24 mouse cellular contexts compared by ENCODE assay signal in genomic region chrX:152019294-152019693, GRCm38 (mm10). TPM values are rescaled to one million over a fixed set of nuclear protein-coding genes. Genes with fewer than 3 reads are reported as not detected.
DNase-seq lines count a peak whose midpoint lies in the region; ATAC-seq and TF ChIP-seq lines count a peak whose summit lies in the region.
"Had no signal": no experiment of that assay in that cellular context is flagged by ENCODE, and none has a peak within 500 bp of the region (broad histone marks: within the 10 kb centered on the region; RNA-seq: fewer than 3 reads in every experiment).

No protein-coding gene starts in this region.

- peak; percentile 42 for DNase-seq in CD4-positive helper T cell, adult 2 months (ENCODE audit: low read depth, low spot score)
- DNase-seq in MEL-GATA-1-ER (ENCODE audit: extremely low read depth, low read depth) (peak; percentile 27), liver (peak; percentile 48)
- peak; percentile 15 for DNase-seq in liver, postnatal 0 days
- no peak for DNase-seq in layer of hippocampus, adult 2 months (ENCODE audit: low spot score in 2 of 2)
- DNase-seq in heart, adult 2 months: no peak
- DNase-seq in heart, embryonic 10.5 days (ENCODE audit: low spot score): no peak
- DNase-seq: cerebellum, adult 8-10 months; gastrocnemius, postnatal 36 days; heart, postnatal 14 days; kidney, adult 9 months; kidney, postnatal 25 days; lung, adult 2 months; right cerebral cortex, postnatal 14 days; thymus, adult 18-20 months had no signal

- H3K27ac ChIP-seq in liver, postnatal 0 days (ENCODE audit: low read depth): no peak overlapping the region
- no peak overlapping the region for H3K27ac ChIP-seq in layer of hippocampus, adult 2 months
- H3K27ac ChIP-seq in heart, adult 2 months: no peak overlapping the region
- H3K27ac ChIP-seq in heart, embryonic 10.5 days: no peak overlapping the region
- H3K27ac ChIP-seq: embryonic facial prominence, embryonic 10.5 days; hindbrain, embryonic 14.5 days; neural tube, embryonic 15.5 days; stomach, embryonic 15.5 days had no signal

- H3K4me1 ChIP-seq in liver, postnatal 0 days (ENCODE audit: insufficient read depth): no peaks in the 10 kb centered on the region
- H3K4me1 ChIP-seq in heart, adult 2 months (ENCODE audit: control insufficient read depth, insufficient read depth, low read length): no peaks in the 10 kb centered on the region; the same call in 1 of the 2 replicates
- H3K4me1 ChIP-seq in heart, embryonic 10.5 days: no peaks in the 10 kb centered on the region
- H3K4me1 ChIP-seq: stomach, embryonic 15.5 days had no signal

- H3K4me3 ChIP-seq in liver, postnatal 0 days (ENCODE audit: low read depth, low read length): no peak overlapping the region
- no peak overlapping the region for H3K4me3 ChIP-seq in layer of hippocampus, adult 2 months
- no peak overlapping the region for H3K4me3 ChIP-seq in heart, adult 2 months
- no peak overlapping the region for H3K4me3 ChIP-seq in heart, embryonic 10.5 days
- H3K4me3 ChIP-seq: embryonic facial prominence, embryonic 10.5 days; myocyte; neural tube, embryonic 15.5 days; stomach, embryonic 15.5 days had no signal

- ATAC-seq in liver, postnatal 0 days: no peak
- ATAC-seq: forebrain, embryonic 16.5 days had no signal

- peak; percentile 23; the same call in 1 of the 2 replicates for TF ChIP-seq EP300 in liver, postnatal 0 days (IDR thresholded peaks at IDR 0.05; ENCODE audit: low read depth)
- no peak for TF ChIP-seq EP300 in heart, adult 2 months (IDR thresholded peaks at IDR 0.05; ENCODE audit: insufficient read depth, low read depth, low read length)

- H3K9ac ChIP-seq in liver, postnatal 0 days (replicated peaks): no peak overlapping the region
- no peak overlapping the region for H3K9ac ChIP-seq in heart, adult 2 months (ENCODE audit: low read depth, low read length)
- H3K9ac ChIP-seq: hindbrain, embryonic 14.5 days; neural tube, embryonic 15.5 days; stomach, embryonic 15.5 days had no signal

- H3K4me2 ChIP-seq in liver, postnatal 0 days (ENCODE audit: low read depth, low read length): peak overlapping the region; percentile 50
- H3K4me2 ChIP-seq: heart, embryonic 11.5 days; hindbrain, embryonic 14.5 days; midbrain, embryonic 11.5 days; neural tube, embryonic 15.5 days; stomach, embryonic 15.5 days had no signal

- TF ChIP-seq CTCF in liver, postnatal 0 days (IDR thresholded peaks at IDR 0.05; ENCODE audit: low read depth): no peak
- TF ChIP-seq CTCF in layer of hippocampus, adult 2 months (conservative IDR thresholded peaks at IDR 0.05): no peak
- TF ChIP-seq CTCF in heart, adult 2 months (IDR thresholded peaks at IDR 0.05): no peak

- TF ChIP-seq POLR2A in heart, adult 2 months (IDR thresholded peaks at IDR 0.05; ENCODE audit: insufficient read depth, low read depth, low read length): no peak

- H3K27me3 ChIP-seq in liver, postnatal 0 days (ENCODE audit: insufficient read depth, low read length): no peaks in the 10 kb centered on the region
- H3K27me3 ChIP-seq in heart, adult 2 months (ENCODE audit: control insufficient read depth, insufficient read depth, low read length): no peaks in the 10 kb centered on the region
- peaks cover 32% of the 10 kb centered on the region; the same call in 1 of the 2 replicates for H3K27me3 ChIP-seq in heart, embryonic 10.5 days (ENCODE audit: insufficient read depth, poor library complexity, severe bottlenecking)
- H3K27me3 ChIP-seq: CH12.LX; stomach, embryonic 15.5 days had no signal

- intact Hi-C loops in heart, adult 2 months (cut with DNase I): loop anchor here (5.0 to 10.0 kb wide), 4 partner anchors 113 to 326 kb away; partner anchors contain the start of genes Huwe1, Kdm5c and Tspyl2

- no peaks in the 10 kb centered on the region for H3K9me3 ChIP-seq in liver, postnatal 0 days (ENCODE audit: low read length)
- no peaks in the 10 kb centered on the region for H3K9me3 ChIP-seq in heart, embryonic 10.5 days
- H3K9me3 ChIP-seq: embryonic facial prominence, embryonic 10.5 days; neural tube, embryonic 15.5 days; stomach, embryonic 15.5 days had no signal

- H3K36me3 ChIP-seq in liver, postnatal 0 days (replicated peaks; ENCODE audit: insufficient read depth, low read length): peaks cover 4% of the 10 kb centered on the region
- no peaks in the 10 kb centered on the region; the same call in 1 of the 2 replicates for H3K36me3 ChIP-seq in heart, adult 2 months (ENCODE audit: control insufficient read depth, insufficient read depth, low read length)
- peaks cover 13% of the 10 kb centered on the region; the same call in 1 of the 2 replicates for H3K36me3 ChIP-seq in heart, embryonic 10.5 days
- H3K36me3 ChIP-seq: stomach, embryonic 15.5 days had no signal

- WGBS in liver, postnatal 0 days (ENCODE audit: insufficient replicate concordance): 56% methylated on average over 2 of the region's 2 CpGs
- 76% methylated on average over 2 of the region's 2 CpGs for WGBS in heart, adult 2 months
- 79% methylated on average over 2 of the region's 2 CpGs for WGBS in heart, embryonic 10.5 days

- H3K79me2 ChIP-seq in heart, adult 2 months (replicated peaks; ENCODE audit: control insufficient read depth, insufficient read depth, low read length): no peaks in the 10 kb centered on the region

RNA-seq across cellular contexts. Expression of gene Smc1a, which starts 3.1 kb away (rescaled TPM):
- polyA plus RNA-seq in liver, postnatal 0 days (2015; fragmentation: Nextera tagmentation; extraction: Ambion mirVana): 31.3 and 34.0 TPM in 2 replicates
- total RNA-seq in layer of hippocampus, adult 2 months (2021): 10 to 100 TPM; 54.6 to 57.0 TPM
- total RNA-seq in heart, adult 2 months (2021): 10 to 100 TPM; 22.6 to 26.6 TPM
- polyA plus RNA-seq in heart, adult 2 months (2012; rRNA removed): 13.8 and 20.5 TPM in 2 replicates
- 73.9 and 88.5 TPM in 2 replicates for polyA plus RNA-seq in heart, embryonic 10.5 days (2016; fragmentation: Nextera tagmentation; extraction: Ambion mirVana)

RNA-seq across cellular contexts. Expression of gene Ribc1, which starts 3.2 kb away (rescaled TPM):
- 1.8 and 1.9 TPM in 2 replicates for polyA plus RNA-seq in liver, postnatal 0 days (2015; fragmentation: Nextera tagmentation; extraction: Ambion mirVana)
- 1 to 10 TPM in 1 of 2 experiments, under 1 TPM in 1; 0.22 to 1.4 TPM for total RNA-seq in layer of hippocampus, adult 2 months (2021)
- under 1 TPM in 1 of 2 experiments, not detected in 1; 0.31 TPM for total RNA-seq in heart, adult 2 months (2021)
- 0.29 TPM in 1 of 2 replicates, not detected in the other for polyA plus RNA-seq in heart, adult 2 months (2012; rRNA removed)
- 3.2 and 4.1 TPM in 2 replicates for polyA plus RNA-seq in heart, embryonic 10.5 days (2016; fragmentation: Nextera tagmentation; extraction: Ambion mirVana)

RNA-seq across cellular contexts. Expression of gene Hsd17b10, which starts 17.6 kb away (rescaled TPM):
- 197 and 223 TPM in 2 replicates for polyA plus RNA-seq in liver, postnatal 0 days (2015; fragmentation: Nextera tagmentation; extraction: Ambion mirVana)
- total RNA-seq in layer of hippocampus, adult 2 months (2021): 10 to 100 TPM; 45.8 to 51.4 TPM
- 100 to 1,000 TPM; 225 to 246 TPM for total RNA-seq in heart, adult 2 months (2021)
- polyA plus RNA-seq in heart, adult 2 months (2012; rRNA removed): 132 and 162 TPM in 2 replicates
- 193 and 201 TPM in 2 replicates for polyA plus RNA-seq in heart, embryonic 10.5 days (2016; fragmentation: Nextera tagmentation; extraction: Ambion mirVana)

Comparison
In these comparisons a context has a peak if more than half of its experiments do, and no peak if none do; other contexts are left out.
1. DNase-seq: peak in CD4-positive helper T cell, adult 2 months (single experiment), MEL-GATA-1-ER (single experiment), liver (single experiment) and liver, postnatal 0 days (single experiment); none in layer of hippocampus, adult 2 months (0 of 2), heart, adult 2 months (0 of 2) and heart, embryonic 10.5 days (single experiment).